Mouse (Mus musculus): ENCODE measurements around the gene Cdc34. TPM values are rescaled to one million over a fixed set of nuclear protein-coding genes. Genes with fewer than 3 reads are reported as not detected.

Cdc34 gene
- total RNA-seq, 4 experiments from 2014 or later: 201 to 230 (median 213) TPM

- no peak for DNase-seq (ENCODE audit: low spot score)
Observed at GRCm38 (mm10) chr10:79716254-79716987, 34.4 kb downstream of the Cdc34 start, which contains the start of gene Hcn2. Gene Hcn2 (plus strand): TSS chr10:79716634.

DNA sequence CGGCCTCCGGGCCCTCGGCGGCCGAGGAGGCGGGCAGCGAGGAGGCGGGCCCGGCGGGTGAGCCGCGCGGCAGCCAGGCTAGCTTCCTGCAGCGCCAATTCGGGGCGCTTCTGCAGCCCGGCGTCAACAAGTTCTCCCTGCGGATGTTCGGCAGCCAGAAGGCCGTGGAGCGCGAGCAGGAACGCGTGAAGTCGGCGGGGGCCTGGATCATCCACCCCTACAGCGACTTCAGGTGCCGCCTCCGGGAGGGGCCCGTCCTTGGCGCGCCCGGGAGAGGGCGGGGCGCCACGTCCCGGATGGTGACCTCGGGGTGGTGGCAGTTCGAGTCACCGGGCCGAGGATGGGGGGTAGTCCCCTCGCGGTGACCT, 35.0 kb downstream of the Cdc34 start:
- DNase-seq (ENCODE audit: low spot score): no peak

GRCm38 (mm10) chr10:79717640-79718357, 35.8 kb downstream of the Cdc34 start:
- DNase-seq (ENCODE audit: low spot score): peak; percentile 60

DNA sequence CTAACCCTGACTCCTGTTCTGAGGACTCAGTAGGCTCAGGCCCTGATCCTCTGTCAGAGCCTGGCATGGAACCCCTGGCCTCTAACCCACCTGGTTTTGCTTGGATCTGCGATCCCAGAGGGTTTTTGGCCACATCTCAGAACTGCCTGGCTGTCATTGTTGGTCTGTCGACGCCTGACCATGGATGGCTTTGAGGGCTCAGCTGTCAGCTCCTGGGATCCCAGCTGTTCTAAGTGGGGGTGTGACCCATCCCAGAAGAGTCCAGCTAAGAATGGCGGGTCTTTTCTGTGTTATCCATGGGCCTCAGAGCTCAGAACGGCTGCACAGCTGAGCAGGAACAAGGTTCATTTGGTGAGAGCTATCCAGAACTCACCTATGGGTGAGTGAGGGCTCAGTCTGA, 39.1 kb downstream of the Cdc34 start:
- DNase-seq (ENCODE audit: low spot score): no peak

GRCm38 (mm10) chr10:79723047-79723446, 41.1 kb downstream of the Cdc34 start:
- DNase-seq (ENCODE audit: low spot score): no peak

GRCm38 (mm10) chr10:79723692-79724091, 41.7 kb downstream of the Cdc34 start:
- DNase-seq (ENCODE audit: low spot score): no peak

DNA sequence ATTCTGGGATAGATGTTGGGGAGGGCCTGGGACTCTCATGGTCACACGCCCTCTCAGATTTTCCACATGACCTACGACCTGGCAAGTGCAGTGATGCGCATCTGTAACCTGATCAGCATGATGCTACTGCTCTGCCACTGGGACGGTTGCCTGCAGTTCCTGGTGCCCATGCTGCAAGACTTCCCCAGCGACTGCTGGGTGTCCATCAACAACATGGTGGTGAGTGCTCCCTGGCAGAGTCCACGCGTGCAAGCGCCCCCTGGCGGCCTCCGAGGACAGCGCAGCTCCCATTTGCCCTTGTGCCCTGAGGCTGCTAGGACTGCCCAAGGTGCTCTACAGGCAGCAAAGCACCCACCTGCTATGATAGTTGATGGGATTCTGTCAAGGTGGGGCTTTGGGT, 44.1 kb downstream of the Cdc34 start:
- no peak for DNase-seq (ENCODE audit: low spot score)

DNA sequence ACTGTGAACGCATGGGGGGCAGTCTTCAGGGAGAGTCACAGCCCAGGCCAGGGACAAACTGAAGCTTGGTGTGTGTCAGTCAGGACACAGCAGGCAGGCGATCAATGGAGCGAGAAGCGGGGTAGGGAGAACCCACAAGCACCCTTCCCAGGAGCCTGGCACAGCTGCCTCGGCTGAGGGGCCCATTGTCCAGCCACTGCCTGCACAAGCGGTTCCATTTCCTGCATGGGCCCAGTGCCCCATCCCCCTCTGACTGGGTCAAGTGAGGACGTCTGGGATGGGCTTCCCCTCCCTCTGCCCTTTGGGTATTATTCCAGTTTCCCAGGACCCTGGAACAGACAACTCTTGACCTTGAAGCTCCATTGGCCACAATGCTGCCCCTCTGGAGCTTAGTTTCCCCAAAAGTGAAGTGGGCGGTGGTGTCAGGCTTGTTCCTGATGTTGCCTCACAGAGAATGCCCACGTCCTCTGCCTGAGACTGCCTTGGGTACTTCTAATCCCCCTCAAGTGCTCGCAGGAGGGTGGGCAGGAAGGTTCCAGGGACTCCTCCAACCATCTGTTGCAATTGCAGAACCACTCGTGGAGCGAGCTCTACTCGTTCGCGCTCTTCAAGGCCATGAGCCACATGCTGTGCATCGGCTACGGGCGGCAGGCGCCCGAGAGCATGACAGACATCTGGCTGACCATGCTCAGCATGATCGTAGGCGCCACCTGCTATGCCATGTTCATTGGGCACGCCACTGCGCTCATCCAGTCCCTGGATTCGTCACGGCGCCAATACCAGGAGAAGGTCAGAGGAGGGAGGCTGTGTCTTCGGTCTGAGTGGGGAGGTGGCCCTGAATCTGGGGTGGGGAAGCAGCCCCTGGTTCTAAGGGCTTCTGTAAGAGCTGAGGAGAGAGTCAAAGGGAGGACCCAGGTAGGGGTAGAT, 46.6 kb downstream of the Cdc34 start:
- DNase-seq (ENCODE audit: low spot score): no peak

GRCm38 (mm10) chr10:79729357-79729965, 47.5 kb downstream of the Cdc34 start:
- no peak for DNase-seq (ENCODE audit: low spot score)

GRCm38 (mm10) chr10:79732500-79732899, 50.5 kb downstream of the Cdc34 start:
- DNase-seq (ENCODE audit: low spot score): no peak

DNA sequence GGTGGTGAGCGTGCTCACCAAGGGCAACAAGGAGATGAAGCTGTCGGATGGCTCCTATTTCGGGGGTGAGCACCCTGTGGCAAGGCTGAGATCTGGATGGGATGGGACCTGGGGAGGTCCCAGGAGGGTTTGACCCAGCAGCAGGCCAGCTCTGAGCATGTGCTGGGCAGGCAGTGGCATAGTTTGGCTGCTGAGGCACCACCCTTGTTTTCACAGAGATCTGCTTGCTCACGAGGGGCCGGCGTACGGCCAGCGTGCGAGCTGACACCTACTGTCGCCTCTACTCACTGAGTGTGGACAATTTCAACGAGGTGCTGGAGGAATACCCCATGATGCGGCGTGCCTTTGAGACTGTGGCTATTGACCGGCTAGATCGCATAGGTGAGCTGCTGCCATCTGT, 51.9 kb downstream of the Cdc34 start:
- DNase-seq (ENCODE audit: low spot score): no peak

- no peak for DNase-seq (ENCODE audit: low spot score)
Observed at GRCm38 (mm10) chr10:79735361-79735760, 53.4 kb downstream of the Cdc34 start.

DNA sequence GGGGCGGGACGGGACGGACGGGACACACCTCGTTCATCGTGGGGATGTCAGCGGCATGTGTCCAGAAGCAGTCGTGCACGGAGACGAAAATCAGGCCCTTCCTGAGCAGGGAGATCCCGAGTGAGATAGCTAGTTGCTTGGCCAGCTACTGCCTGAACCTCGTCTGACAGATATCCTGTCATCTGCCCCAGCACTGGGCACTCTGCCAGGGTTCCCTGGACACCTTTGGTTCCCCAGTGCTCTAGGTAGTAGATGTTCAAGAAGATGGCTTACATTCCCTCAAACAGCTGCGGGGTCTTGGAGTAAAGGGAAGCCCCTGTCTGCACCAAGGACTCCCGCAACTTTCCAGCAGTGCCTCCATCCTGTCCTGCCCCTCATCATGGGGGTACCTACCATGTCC, 54.7 kb downstream of the Cdc34 start:
- no peak for DNase-seq (ENCODE audit: low spot score)

Other genes with a start within 250 kb of the Cdc34 start
- gene Vmn2r83, start 213.5 kb upstream of the Cdc34 start, total RNA-seq (2022): not detected
- 1 to 10 TPM; 3.1 to 7.1 (median 4.8) TPM for gene Plpp2, start 148.4 kb upstream of the Cdc34 start, total RNA-seq (2022)
- gene Mier2, start 127.0 kb upstream of the Cdc34 start, total RNA-seq (2022): 10 to 100 TPM; 10.6 to 17.6 (median 15.3) TPM
- gene Theg, start 94.9 kb upstream of the Cdc34 start, total RNA-seq (2022): not detected
- gene C2cd4c, start 68.2 kb upstream of the Cdc34 start, total RNA-seq (2022): under 1 TPM in 1 of 4 experiments, not detected in 3; 0.16 TPM
- 1 to 10 TPM; 1.2 to 2.0 (median 1.2) TPM for gene Shc2, start 44.3 kb upstream of the Cdc34 start, total RNA-seq (2022)
- gene Odf3l2, start 36.5 kb upstream of the Cdc34 start, total RNA-seq (2022): not detected
- gene Madcam1, start 17.6 kb upstream of the Cdc34 start, total RNA-seq (2022): not detected
- 10 to 100 TPM; 14.5 to 20.0 (median 16.9) TPM for gene Tpgs1, start 12.8 kb upstream of the Cdc34 start, total RNA-seq (2022)
- 1 to 10 TPM; 7.6 to 9.0 (median 8.3) TPM for gene Gzmm, start 6.8 kb downstream of the Cdc34 start, total RNA-seq (2022)
- 1,000 to 10,000 TPM; 1,424 to 1,552 (median 1,533) TPM for gene Bsg, start 22.3 kb downstream of the Cdc34 start, total RNA-seq (2022)
- gene Hcn2, start 34.4 kb downstream of the Cdc34 start, total RNA-seq (2022): 10 to 100 TPM; 13.7 to 16.7 (median 15.1) TPM
- gene Polrmt, start 64.4 kb downstream of the Cdc34 start, total RNA-seq (2022): 10 to 100 TPM; 41.1 to 54.7 (median 47.0) TPM
- gene Fgf22, start 72.9 kb downstream of the Cdc34 start, total RNA-seq (2022): not detected
- 10 to 100 TPM; 20.2 to 23.2 (median 21.5) TPM for gene Rnf126, start 84.8 kb downstream of the Cdc34 start, total RNA-seq (2022)
- gene Fstl3, start 95.1 kb downstream of the Cdc34 start, total RNA-seq (2022): 1 to 10 TPM; 2.9 to 5.8 (median 3.6) TPM
- gene Prss57, start 108.8 kb downstream of the Cdc34 start, total RNA-seq (2022): not detected
- 10 to 100 TPM; 37.8 to 53.8 (median 51.7) TPM for gene Palm, start 111.4 kb downstream of the Cdc34 start, total RNA-seq (2022)
- under 1 TPM in 3 of 4 experiments, not detected in 1; 0.31 to 0.75 (median 0.60) TPM for gene Misp, start 138.8 kb downstream of the Cdc34 start, total RNA-seq (2022)
- 10 to 100 TPM; 45.4 to 57.7 (median 49.9) TPM for gene Ptbp1, start 172.2 kb downstream of the Cdc34 start, total RNA-seq (2022)
- gene Prtn3, start 192.3 kb downstream of the Cdc34 start, total RNA-seq (2022): 1 to 10 TPM in 1 of 4 experiments, not detected in 3; 2.4 TPM
- gene Plppr3, start 192.4 kb downstream of the Cdc34 start, total RNA-seq (2022): under 1 TPM in 3 of 4 experiments, not detected in 1; 0.19 to 0.41 (median 0.29) TPM
- under 1 TPM in 1 of 4 experiments, not detected in 3; 0.57 TPM for gene Elane, start 204.1 kb downstream of the Cdc34 start, total RNA-seq (2022)
- gene Cfd, start 208.7 kb downstream of the Cdc34 start, total RNA-seq (2022): 10 to 100 TPM; 12.7 to 46.8 (median 17.8) TPM
- gene Med16, start 226.7 kb downstream of the Cdc34 start, total RNA-seq (2022): 10 to 100 TPM; 48.5 to 65.2 (median 53.3) TPM
- gene Gm26602, start 228.7 kb downstream of the Cdc34 start, total RNA-seq (2022): not detected
- under 1 TPM; 0.28 to 0.62 (median 0.32) TPM for gene Kiss1r, start 234.8 kb downstream of the Cdc34 start, total RNA-seq (2022)
- gene R3hdm4, start 239.0 kb downstream of the Cdc34 start, total RNA-seq (2022): 10 to 100 TPM; 75.2 to 85.9 (median 81.0) TPM
- gene Arid3a, start 244.8 kb downstream of the Cdc34 start, total RNA-seq (2022): 1 to 10 TPM; 1.2 to 1.7 (median 1.3) TPM

All from heart, adult 8-10 months (tissue).